Mouse (Mus musculus): ENCODE data around the gene Mfsd2b.

- TF ChIP-seq GATA1 (IDR thresholded peaks at IDR 0.05; ENCODE audit: low read length) (no peak), TAL1 (IDR thresholded peaks at IDR 0.05; ENCODE audit: low read length) (no peak)
Measured at GRCm38 (mm10) chr12:4906476-4906875, 32.3 kb upstream of the Mfsd2b start.

All from erythroblast, embryonic 14.5 days (primary cell).